ENCODE assay signal across 24 mouse cellular contexts in genomic region chr13:42110416-42110815, GRCm38 (mm10).
"Had no signal": no experiment of that assay in that cellular context is flagged by ENCODE, and none has a peak within 500 bp of the region (broad histone marks: within the 10 kb centered on the region; RNA-seq: fewer than 3 reads in every experiment).

No protein-coding gene starts in this region.

- DNase-seq: kidney, postnatal 10 days; kidney, postnatal 36 days; layer of hippocampus, postnatal 36 days; left cerebral cortex, postnatal 4 days; lung, adult 18-20 months; lung, postnatal 10 days; lung, postnatal 36 days; retina, postnatal 1 day; thymus, adult 2 months; thymus, postnatal 14 days; thymus, postnatal 4 days had no signal

- H3K9me3 ChIP-seq: limb, embryonic 12.5 days; limb, embryonic 15.5 days; lung, embryonic 15.5 days; megakaryocyte, embryonic 14.5 days; midbrain, embryonic 10.5 days; midbrain, embryonic 13.5 days; neural tube, embryonic 13.5 days had no signal

- H3K4me1 ChIP-seq: limb, embryonic 15.5 days had no signal

- ATAC-seq: midbrain, embryonic 13.5 days; midbrain, embryonic 16.5 days had no signal

- H3K4me2 ChIP-seq: limb, embryonic 12.5 days; limb, embryonic 15.5 days; liver, embryonic 11.5 days; lung, embryonic 15.5 days; midbrain, embryonic 13.5 days; neural tube, embryonic 13.5 days had no signal

- H3K27me3 ChIP-seq: limb, embryonic 12.5 days; limb, embryonic 15.5 days; lung, embryonic 15.5 days; megakaryocyte, embryonic 14.5 days; midbrain, embryonic 13.5 days; neural tube, embryonic 13.5 days had no signal

- H3K36me3 ChIP-seq: limb, embryonic 12.5 days; limb, embryonic 15.5 days; lung, embryonic 15.5 days; midbrain, embryonic 10.5 days; midbrain, embryonic 13.5 days; neural tube, embryonic 13.5 days had no signal

- H3K9ac ChIP-seq: limb, embryonic 12.5 days; limb, embryonic 15.5 days; liver, embryonic 14.5 days; lung, embryonic 15.5 days; midbrain, embryonic 13.5 days; neural tube, embryonic 13.5 days had no signal

- H3K27ac ChIP-seq: left cerebral cortex, adult 2 months; limb, embryonic 12.5 days; limb, embryonic 15.5 days; liver, embryonic 14.5 days; lung, embryonic 15.5 days; midbrain, embryonic 10.5 days; midbrain, embryonic 13.5 days; neural tube, embryonic 13.5 days; stomach, postnatal 0 days had no signal

- H3K4me3 ChIP-seq: left cerebral cortex, adult 2 months; limb, embryonic 12.5 days; limb, embryonic 15.5 days; lung, embryonic 15.5 days; midbrain, embryonic 10.5 days; midbrain, embryonic 13.5 days; myocyte; neural tube, embryonic 13.5 days had no signal
